Mouse (Mus musculus): Measurements from ENCODE around the gene Ssu72.
A peak's percentile ranks its signal among the peaks of the same experiment; 100 is the strongest.

GRCm38 (mm10) chr4:155759862-155760612 is 55.4 kb downstream of the Ssu72 start:
- TF ChIP-seq CTCF (conservative IDR thresholded peaks at IDR 0.05 in 1 of 2, IDR thresholded peaks at IDR 0.05 in 1 of 2; ENCODE audit: low read depth in 2 of 2, low read length in 2 of 2) (peak; percentile 42 to 69; a peak in 3 of 4 replicates), EP300 (IDR thresholded peaks at IDR 0.05; ENCODE audit: low read length) (no peak), CHD1 (IDR thresholded peaks at IDR 0.05; ENCODE audit: low read depth, low read length) (no peak), POLR2A (IDR thresholded peaks at IDR 0.05; ENCODE audit: low read depth, low read length) (peak; percentile 24; the same call in 1 of the 2 replicates)
